Mouse (Mus musculus) small intestine, adult 10 weeks (tissue): ENCODE measurements around the gene Mup22. TPM values are rescaled to one million over a fixed set of nuclear protein-coding genes. Genes with fewer than 3 reads are reported as not detected.

Experiments used
- polyA plus RNA-seq: library from polyadenylated mRNA; stranded (reverse); fragments of 350-450 nt; fragmentation: Illumina TruSeq; extraction: RNeasy Lipid Tissue Mini Kit (QIAGEN cat#74804); gene quantifications from one replicate; pipeline ENCODE4 v1.2.3, GENCODE M21; 2014; ENCODE audit warnings: low replicate concordance

Mup22 gene
- 8.8 TPM for polyA plus RNA-seq

DNA sequence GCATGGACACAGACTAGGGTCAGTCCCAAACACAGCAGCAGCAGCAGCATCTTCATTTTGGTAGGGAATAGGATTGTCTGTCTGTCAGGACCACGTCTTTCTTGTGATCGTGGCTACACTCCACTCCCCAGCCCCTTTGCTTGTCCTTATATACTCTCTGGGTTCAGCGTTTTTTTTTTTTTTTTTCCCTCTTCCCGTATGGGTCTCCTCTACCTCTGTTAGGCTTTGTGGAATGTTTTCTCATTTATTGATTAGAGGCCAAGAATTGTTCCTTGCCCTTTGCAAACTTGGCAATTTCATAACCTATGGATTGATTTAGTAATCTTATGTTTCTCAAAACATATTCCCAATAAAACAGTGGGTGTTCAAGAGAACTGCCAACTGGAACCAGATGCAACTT is at the start of gene Mup22:
Gene Mup22 (minus strand): TSS at position 101 of the 400 bp plus-strand sequence.

Other genes with a start within 250 kb of the Mup22 start
- not detected for gene Mup10, start 239.3 kb downstream of the Mup22 start, polyA plus RNA-seq
- not detected for gene Mup11, start 159.1 kb downstream of the Mup22 start, polyA plus RNA-seq
- gene Mup12, start 80.1 kb downstream of the Mup22 start, polyA plus RNA-seq, result not detected